Mouse (Mus musculus): ENCODE measurements around the gene Add2.

GRCm38 (mm10) chr6:86038901-86039300 is 10.4 kb downstream of the Add2 start:
- TF ChIP-seq CTCF (IDR thresholded peaks at IDR 0.05; ENCODE audit: low read depth, low read length) (no peak), POLR2A (IDR thresholded peaks at IDR 0.05; ENCODE audit: borderline replicate concordance, low read depth, low read length) (no peak)
